Comparison of ENCODE assay signal across 8 mouse cellular contexts in the genomic region with DNA sequence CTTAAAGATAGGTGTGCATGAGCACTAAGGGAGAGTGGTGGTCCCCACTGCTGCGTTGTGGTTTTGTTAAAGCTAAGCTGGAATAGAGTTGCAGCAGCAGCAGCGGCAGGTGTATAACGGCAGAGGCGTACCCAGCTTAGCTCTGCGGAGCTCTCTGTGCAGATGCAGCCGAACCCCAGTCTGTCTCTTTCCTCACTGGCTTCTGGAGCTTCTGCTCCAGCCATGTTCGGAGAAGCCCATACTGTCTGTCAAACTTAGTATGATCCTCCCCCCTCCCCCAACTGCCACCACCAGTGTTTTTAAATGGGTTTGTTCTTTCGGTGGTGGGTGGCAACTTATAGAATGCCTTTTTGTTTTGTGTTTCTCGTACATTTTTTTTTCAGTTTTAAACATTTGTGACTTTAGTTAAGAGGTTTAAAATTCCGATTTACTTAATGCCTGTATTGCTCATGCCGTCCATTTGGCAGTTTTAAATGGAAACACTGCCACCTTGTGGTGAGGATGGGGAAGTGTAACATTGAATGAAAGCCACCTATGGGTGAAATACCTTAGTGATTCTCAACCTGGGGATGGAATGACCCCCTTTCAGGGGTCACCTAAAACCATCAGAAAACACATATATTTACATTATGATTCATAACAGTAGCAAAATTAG.
A peak's percentile ranks its signal among the peaks of the same experiment; 100 is the strongest.
DNase-seq lines count a peak whose midpoint lies in the region; ATAC-seq and TF ChIP-seq lines count a peak whose summit lies in the region.

No protein-coding gene starts in this region.

- H3K4me2 ChIP-seq in forebrain, embryonic 14.5 days (ENCODE audit: low read length) = peak overlapping the region; percentile 34

- TF ChIP-seq CTCF in liver, adult 2 months (IDR thresholded peaks at IDR 0.05; ENCODE audit: low read depth, low read length) = 0 out of 2 replicates have a peak, but pooled peaks have one; percentile 14

- no peak overlapping the region for H3K9ac ChIP-seq in liver, adult 2 months (ENCODE audit: low read depth, low read length)
- no peak overlapping the region for H3K9ac ChIP-seq in forebrain, embryonic 14.5 days (ENCODE audit: low read length)

- H3K4me3 ChIP-seq in liver, adult 2 months (ENCODE audit: insufficient read depth, low read depth, low read length) = no peak overlapping the region
- no peak overlapping the region for H3K4me3 ChIP-seq in forebrain, embryonic 14.5 days (ENCODE audit: low read depth, low read length)
- H3K4me3 ChIP-seq in midbrain, embryonic 10.5 days = peak overlapping the region; percentile 20; the same call in 1 of the 2 replicates

- H3K27me3 ChIP-seq in liver, adult 2 months (ENCODE audit: control insufficient read depth, insufficient read depth, low read length) = no peaks in the 10 kb centered on the region
- no peaks in the 10 kb centered on the region for H3K27me3 ChIP-seq in forebrain, embryonic 14.5 days (replicated peaks; ENCODE audit: control insufficient read depth, insufficient read depth, low read length)
- H3K27me3 ChIP-seq in midbrain, embryonic 10.5 days (ENCODE audit: low read depth, poor library complexity, severe bottlenecking) = no peaks in the 10 kb centered on the region

- H3K4me1 ChIP-seq in liver, adult 2 months (ENCODE audit: control insufficient read depth, insufficient read depth, low read length) = no peaks in the 10 kb centered on the region
- H3K4me1 ChIP-seq in forebrain, embryonic 14.5 days (ENCODE audit: control insufficient read depth, insufficient read depth, low read length) = no peaks in the 10 kb centered on the region; the same call in 1 of the 2 replicates
- peaks cover 12% of the 10 kb centered on the region for H3K4me1 ChIP-seq in midbrain, embryonic 10.5 days

- WGBS in liver, adult 2 months = 44% methylated on average over 11 of the region's 11 CpGs
- 36% methylated on average over 11 of the region's 11 CpGs for WGBS in forebrain, embryonic 14.5 days
- WGBS in midbrain, embryonic 10.5 days = 37% methylated on average over 11 of the region's 11 CpGs

- peaks cover 2% of the 10 kb centered on the region; the same call in 1 of the 2 replicates for H3K36me3 ChIP-seq in liver, adult 2 months (ENCODE audit: control insufficient read depth, insufficient read depth, low read length)
- H3K36me3 ChIP-seq in forebrain, embryonic 14.5 days (ENCODE audit: control insufficient read depth, insufficient read depth, low read length) = peaks cover 9% of the 10 kb centered on the region; the same call in 1 of the 2 replicates
- peaks cover 44% of the 10 kb centered on the region for H3K36me3 ChIP-seq in midbrain, embryonic 10.5 days

- ATAC-seq in forebrain, embryonic 14.5 days = peak; percentile 62; the same call in 1 of the 2 replicates
- ATAC-seq in inflammation-experienced regulatory T-cells, adult 6 months = no peak

- H3K79me2 ChIP-seq in liver, adult 2 months (ENCODE audit: control insufficient read depth, insufficient read depth, low read length) = no peaks in the 10 kb centered on the region

- no peaks in the 10 kb centered on the region for H3K9me3 ChIP-seq in forebrain, embryonic 14.5 days (replicated peaks; ENCODE audit: control insufficient read depth, low read length)
- H3K9me3 ChIP-seq in midbrain, embryonic 10.5 days (replicated peaks) = no peaks in the 10 kb centered on the region

- no peak overlapping the region for H3K27ac ChIP-seq in liver, adult 2 months (replicated peaks; ENCODE audit: insufficient read depth, low read depth, low read length)
- H3K27ac ChIP-seq in forebrain, embryonic 14.5 days (ENCODE audit: low read depth, low read length) = no peak overlapping the region
- H3K27ac ChIP-seq in midbrain, embryonic 10.5 days (replicated peaks) = no peak overlapping the region

- TF ChIP-seq POLR2A in liver, adult 2 months (IDR thresholded peaks at IDR 0.05; ENCODE audit: extremely low read depth, insufficient read depth, low read length) = no peak

- peak; percentile 40 for DNase-seq in liver, adult 2 months (ENCODE audit: extremely low read depth, low read depth, low spot score)
- DNase-seq in liver = no peak
- peak; percentile 49 for DNase-seq in T-cell, adult 2 months (ENCODE audit: low spot score)
- peak; percentile 79 for DNase-seq in forebrain, embryonic 14.5 days (ENCODE audit: low spot score)
- peak; percentile 49 for DNase-seq in kidney, postnatal 10 days
- DNase-seq in midbrain, embryonic 10.5 days (ENCODE audit: low spot score) = no peak
- DNase-seq in thymus, postnatal 25 days = peak; percentile 41

Comparison
In these comparisons a context has a peak if more than half of its experiments do, and no peak if none do; other contexts are left out.
1. DNase-seq: peak in liver, adult 2 months (single experiment), T-cell, adult 2 months (single experiment), forebrain, embryonic 14.5 days (single experiment), kidney, postnatal 10 days (single experiment) and thymus, postnatal 25 days (single experiment); none in liver (single experiment) and midbrain, embryonic 10.5 days (single experiment).